Mouse (Mus musculus) intestine, embryonic 15.5 days (tissue): Measurements from ENCODE around the gene Lmo1. TPM values are rescaled to one million over a fixed set of nuclear protein-coding genes. Genes with fewer than 3 reads are reported as not detected.

Experiments used
- ATAC-seq: fragments of 200-750 bp; cut with Nextera tagmentation; 2 replicates; pipeline ENCODE4 v1.8.0; 2017; ENCODE audit warnings: moderate TSS enrichment, moderate library complexity
- H3K27ac ChIP-seq: fragments of 300-500 bp; sonication (generic); 2 replicates; pipeline ENCODE4 v1.5.1; 2015; ENCODE audit warnings: mild to moderate bottlenecking, inconsistent platforms
- H3K27me3 ChIP-seq: fragments of 300-500 bp; sonication (generic); replicated peaks from 2 replicates; pipeline ENCODE4 v1.6.1; 2015; ENCODE audit warnings: inconsistent platforms
- H3K36me3 ChIP-seq: fragments of 300-500 bp; sonication (generic); 2 replicates; pipeline ENCODE4 v1.6.1; 2015; ENCODE audit warnings: inconsistent platforms
- H3K4me1 ChIP-seq: fragments of 300-500 bp; sonication (generic); replicated peaks from 2 replicates; pipeline ENCODE4 v1.6.1; 2015; ENCODE audit warnings: inconsistent platforms
- H3K4me2 ChIP-seq: fragments of 300-500 bp; sonication (generic); replicated peaks from 2 replicates; pipeline ENCODE4 v1.6.1; 2015; ENCODE audit warnings: mild to moderate bottlenecking, inconsistent platforms
- H3K4me3 ChIP-seq: fragments of 300-500 bp; sonication (generic); replicated peaks from 2 replicates; pipeline ENCODE4 v1.5.1; 2015; ENCODE audit warnings: inconsistent platforms
- H3K9ac ChIP-seq: fragments of 300-500 bp; sonication (generic); 2 replicates; pipeline ENCODE4 v1.6.1; 2015; ENCODE audit warnings: inconsistent platforms
- H3K9me3 ChIP-seq: fragments of 300-500 bp; sonication (generic); 2 replicates; pipeline ENCODE4 v1.6.1; 2016; ENCODE audit warnings: inconsistent platforms
- WGBS: fragments of 180-500 bp; shearing (Covaris S2); methylation state at CpG from one replicate; pipeline ENCODE4 v1.1.7; 2015; 5-methylcytosine and 5-hydroxymethylcytosine counted together
- polyA plus RNA-seq: library from polyadenylated mRNA; unstranded; fragments of >200 nt; fragmentation: Nextera tagmentation; extraction: Ambion mirVana; gene quantifications from 2 replicates; pipeline ENCODE4 v1.2.1, GENCODE M21; 2015

Gene Lmo1
- polyA plus RNA-seq, 1 experiment from 2014 or later, result 3.5 TPM

- Histone ChIP-seq H3K36me3 (no peaks in the 10 kb centered on the region), H3K27me3 (peaks cover 47% of the 10 kb centered on the region), H3K9ac (no peak overlapping the region), H3K4me3 (peak overlapping the region; percentile 49), H3K4me2 (peak overlapping the region; percentile 98), H3K27ac (no peak overlapping the region), H3K4me1 (peaks cover 24% of the 10 kb centered on the region), H3K9me3 (no peaks in the 10 kb centered on the region)
- peak; percentile 66 for ATAC-seq
- WGBS, result under 1% methylated on average over 17 of the region's 17 CpGs
Observed at GRCm38 (mm10) chr7:109170441-109170820, 4.6 kb downstream of the Lmo1 start.

- H3K27me3 ChIP-seq, result peaks cover 43% of the 10 kb centered on the region
Observed at GRCm38 (mm10) chr7:109169505-109170440, 5.2 kb downstream of the Lmo1 start.

GRCm38 (mm10) chr7:109168716-109169115 is 6.3 kb downstream of the Lmo1 start:
- no peak overlapping the region for H3K9ac ChIP-seq
- H3K4me2 ChIP-seq, result no peak overlapping the region

More at GRCm38 (mm10) chr7:109169505-109170440, 5.2 kb downstream of the Lmo1 start:
- no peak overlapping the region for H3K27ac ChIP-seq
- H3K36me3 ChIP-seq, result no peaks in the 10 kb centered on the region
- H3K4me3 ChIP-seq, result peak overlapping the region; percentile 49
- peak; percentile 18 for ATAC-seq
- H3K9ac ChIP-seq, result peak overlapping the region; percentile 40
- no peaks in the 10 kb centered on the region for H3K9me3 ChIP-seq
- peaks cover 20% of the 10 kb centered on the region for H3K4me1 ChIP-seq
- under 1% methylated on average over 63 of the region's 72 CpGs for WGBS
- H3K4me2 ChIP-seq, result peak overlapping the region; percentile 98

GRCm38 (mm10) chr7:109165931-109166585 is 8.9 kb downstream of the Lmo1 start:
- Histone ChIP-seq H3K9ac (no peak overlapping the region), H3K4me2 (no peak overlapping the region), H3K4me3 (no peak overlapping the region), H3K27ac (no peak overlapping the region), H3K9me3 (no peaks in the 10 kb centered on the region), H3K27me3 (peaks cover 21% of the 10 kb centered on the region), H3K36me3 (no peaks in the 10 kb centered on the region), H3K4me1 (peaks cover 16% of the 10 kb centered on the region)
- no peak for ATAC-seq
- WGBS, result 73% methylated on average over 17 of the region's 17 CpGs

More at GRCm38 (mm10) chr7:109168716-109169115, 6.3 kb downstream of the Lmo1 start:
- peaks cover 34% of the 10 kb centered on the region for H3K27me3 ChIP-seq
- H3K4me3 ChIP-seq, result no peak overlapping the region
- H3K9me3 ChIP-seq, result no peaks in the 10 kb centered on the region
- ATAC-seq, result no peak
- no peaks in the 10 kb centered on the region for H3K36me3 ChIP-seq
- no peak overlapping the region for H3K27ac ChIP-seq
- H3K4me1 ChIP-seq, result peaks cover 16% of the 10 kb centered on the region
- 90% methylated on average over 7 of the region's 7 CpGs for WGBS

- no peak overlapping the region for H3K4me3 ChIP-seq
- H3K9ac ChIP-seq, result no peak overlapping the region
- no peaks in the 10 kb centered on the region for H3K4me1 ChIP-seq
- no peak overlapping the region for H3K4me2 ChIP-seq
- ATAC-seq, result no peak
- H3K27ac ChIP-seq, result no peak overlapping the region
- 80% methylated on average over 11 of the region's 11 CpGs for WGBS
- no peaks in the 10 kb centered on the region for H3K36me3 ChIP-seq
- H3K27me3 ChIP-seq, result no peaks in the 10 kb centered on the region
- H3K9me3 ChIP-seq, result no peaks in the 10 kb centered on the region
Observed at GRCm38 (mm10) chr7:109154331-109154730, 20.7 kb downstream of the Lmo1 start.

- Histone ChIP-seq H3K9me3 (no peaks in the 10 kb centered on the region), H3K9ac (no peak overlapping the region), H3K4me2 (no peak overlapping the region), H3K27ac (no peak overlapping the region), H3K4me1 (no peaks in the 10 kb centered on the region), H3K27me3 (no peaks in the 10 kb centered on the region), H3K36me3 (no peaks in the 10 kb centered on the region), H3K4me3 (no peak overlapping the region)
- no peak for ATAC-seq
- 68% methylated on average over 5 of the region's 5 CpGs for WGBS
Observed at GRCm38 (mm10) chr7:109153538-109153937, 21.5 kb downstream of the Lmo1 start.

GRCm38 (mm10) chr7:109151088-109151487 is 23.9 kb downstream of the Lmo1 start:
- WGBS, result 81% methylated on average over 4 of the region's 4 CpGs
- H3K36me3 ChIP-seq, result no peaks in the 10 kb centered on the region
- no peak overlapping the region for H3K4me2 ChIP-seq
- ATAC-seq, result no peak
- no peak overlapping the region for H3K9ac ChIP-seq
- no peaks in the 10 kb centered on the region for H3K27me3 ChIP-seq
- H3K9me3 ChIP-seq, result no peaks in the 10 kb centered on the region
- no peak overlapping the region for H3K27ac ChIP-seq
- no peak overlapping the region for H3K4me3 ChIP-seq
- no peaks in the 10 kb centered on the region for H3K4me1 ChIP-seq

GRCm38 (mm10) chr7:109145211-109145610 is 29.8 kb downstream of the Lmo1 start:
- WGBS, result 37% methylated on average over 8 of the region's 8 CpGs
- H3K27ac ChIP-seq, result no peak overlapping the region
- H3K4me2 ChIP-seq, result no peak overlapping the region
- no peaks in the 10 kb centered on the region for H3K36me3 ChIP-seq
- H3K9ac ChIP-seq, result no peak overlapping the region
- no peaks in the 10 kb centered on the region for H3K27me3 ChIP-seq
- H3K4me3 ChIP-seq, result no peak overlapping the region
- H3K9me3 ChIP-seq, result no peaks in the 10 kb centered on the region
- H3K4me1 ChIP-seq, result no peaks in the 10 kb centered on the region
- ATAC-seq, result no peak

- 46% methylated on average over 11 of the region's 11 CpGs for WGBS
- Histone ChIP-seq H3K4me1 (no peaks in the 10 kb centered on the region), H3K9me3 (no peaks in the 10 kb centered on the region), H3K27ac (no peak overlapping the region), H3K9ac (no peak overlapping the region), H3K36me3 (no peaks in the 10 kb centered on the region), H3K4me2 (no peak overlapping the region), H3K27me3 (no peaks in the 10 kb centered on the region), H3K4me3 (no peak overlapping the region)
- ATAC-seq, result no peak
Observed at GRCm38 (mm10) chr7:109144705-109145104, 30.3 kb downstream of the Lmo1 start.

GRCm38 (mm10) chr7:109142564-109142963 is 32.4 kb downstream of the Lmo1 start:
- Histone ChIP-seq H3K4me2 (no peak overlapping the region), H3K27me3 (no peaks in the 10 kb centered on the region), H3K9ac (no peak overlapping the region), H3K9me3 (no peaks in the 10 kb centered on the region), H3K36me3 (no peaks in the 10 kb centered on the region), H3K4me3 (no peak overlapping the region), H3K27ac (no peak overlapping the region), H3K4me1 (no peaks in the 10 kb centered on the region)
- ATAC-seq, result no peak
- 61% methylated on average over 2 of the region's 2 CpGs for WGBS

GRCm38 (mm10) chr7:109141753-109142152 is 33.3 kb downstream of the Lmo1 start:
- Histone ChIP-seq H3K9ac (no peak overlapping the region), H3K9me3 (no peaks in the 10 kb centered on the region), H3K4me2 (no peak overlapping the region), H3K4me3 (no peak overlapping the region), H3K27me3 (no peaks in the 10 kb centered on the region), H3K4me1 (no peaks in the 10 kb centered on the region), H3K27ac (no peak overlapping the region), H3K36me3 (no peaks in the 10 kb centered on the region)
- WGBS, result 72% methylated on average over 3 of the region's 3 CpGs
- no peak for ATAC-seq

- no peak overlapping the region for H3K9ac ChIP-seq
- ATAC-seq, result no peak
- H3K9me3 ChIP-seq, result no peaks in the 10 kb centered on the region
- no peak overlapping the region for H3K4me3 ChIP-seq
- 46% methylated on average over 2 of the region's 2 CpGs for WGBS
- H3K4me2 ChIP-seq, result no peak overlapping the region
- H3K27ac ChIP-seq, result no peak overlapping the region
- no peaks in the 10 kb centered on the region for H3K36me3 ChIP-seq
- H3K27me3 ChIP-seq, result no peaks in the 10 kb centered on the region
- H3K4me1 ChIP-seq, result no peaks in the 10 kb centered on the region
Observed at GRCm38 (mm10) chr7:109141054-109141453, 34.0 kb downstream of the Lmo1 start.
